Mouse (Mus musculus) embryonic fibroblast, embryonic 13.5 days (primary cell): Measurements from ENCODE around the gene Wnt3a. TPM values are rescaled to one million over a fixed set of nuclear protein-coding genes. Genes with fewer than 3 reads are reported as not detected.
"Not testable (repeated sequence)": the region's sequence is repeated elsewhere in the genome, so short reads cannot be mapped to it uniquely, and the experiment has no call there.

Source experiments
- H3K27ac ChIP-seq: 2 replicates; pipeline ENCODE4 v1.5.1; 2012; ENCODE audit warnings: low read length, control low read depth, inconsistent platforms; ENCODE audit not compliant: insufficient read depth
- H3K4me1 ChIP-seq: 2 replicates; pipeline ENCODE4 v1.6.1; 2011; ENCODE audit warnings: low read length; ENCODE audit not compliant: control insufficient read depth, insufficient read depth
- H3K4me3 ChIP-seq: 2 replicates; pipeline ENCODE4 v1.5.1; 2011; ENCODE audit warnings: mild to moderate bottlenecking, control low read depth, low read length; ENCODE audit not compliant: insufficient read depth
- CTCF ChIP-seq: IDR thresholded peaks from 2 replicates; pipeline ENCODE4 v1.5.1; 2011; ENCODE audit warnings: mild to moderate bottlenecking, control low read depth, low read length, moderate library complexity, borderline replicate concordance; ENCODE audit not compliant: insufficient read depth
- POLR2A ChIP-seq: IDR thresholded peaks from 2 replicates; pipeline ENCODE4 v1.6.1; 2011; ENCODE audit warnings: low read depth, mild to moderate bottlenecking, control low read depth, low read length, moderate library complexity
- polyA plus RNA-seq: library from polyadenylated mRNA; stranded (reverse); fragments of >200 nt; gene quantifications from 2 replicates; pipeline ENCODE4 v1.2.4, GENCODE M21; 2011; ENCODE audit warnings: low read depth; ENCODE audit not compliant: missing spikeins, insufficient read length

Wnt3a gene
- polyA plus RNA-seq, 1 experiment = not detected

DNA sequence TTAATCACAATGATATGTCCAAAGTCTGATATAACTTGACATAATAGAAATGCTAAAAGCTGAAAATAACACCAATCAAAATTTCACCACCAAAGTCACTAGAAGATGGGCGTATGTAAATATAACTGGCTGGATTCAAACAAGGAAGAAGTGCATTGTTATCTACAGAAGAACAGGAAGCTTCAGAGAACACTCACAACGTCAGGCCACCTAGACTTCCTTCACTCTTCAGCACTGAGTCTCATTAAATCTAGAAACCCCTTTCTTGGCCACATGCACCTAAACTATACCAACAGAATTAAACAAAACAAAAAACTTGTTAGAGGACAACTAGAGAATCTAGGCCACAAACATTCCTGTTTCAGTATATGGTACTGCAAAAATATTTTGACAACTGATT lies 66.1 kb downstream of the Wnt3a start:
- Histone ChIP-seq H3K27ac (no peak overlapping the region), H3K4me1 (peaks cover 14% of the 10 kb centered on the region), H3K4me3 (no peak overlapping the region)
- TF ChIP-seq POLR2A = no peak
- no peak for TF ChIP-seq CTCF

DNA sequence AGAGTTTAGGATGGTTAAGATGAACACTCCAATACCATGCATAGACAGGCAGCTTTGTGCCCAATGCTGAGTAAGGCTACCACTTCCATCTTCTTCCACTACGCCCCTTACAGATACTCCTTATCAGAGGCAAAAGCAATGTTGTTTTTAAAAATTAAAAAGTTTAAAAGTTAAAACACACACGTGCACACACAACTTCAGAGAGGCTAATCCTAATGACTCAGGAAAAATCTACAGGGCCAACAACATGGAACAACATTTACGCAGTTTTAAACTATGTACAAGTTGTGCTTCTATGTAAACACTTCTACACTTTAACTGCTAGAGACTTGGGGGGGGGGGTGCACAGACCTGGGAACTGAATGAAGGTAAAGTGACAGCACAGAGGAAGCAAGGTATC lies 66.5 kb downstream of the Wnt3a start:
- Histone ChIP-seq H3K4me3 (no peak overlapping the region), H3K27ac (no peak overlapping the region), H3K4me1 (peaks cover 14% of the 10 kb centered on the region)
- no peak for TF ChIP-seq POLR2A
- no peak for TF ChIP-seq CTCF

DNA sequence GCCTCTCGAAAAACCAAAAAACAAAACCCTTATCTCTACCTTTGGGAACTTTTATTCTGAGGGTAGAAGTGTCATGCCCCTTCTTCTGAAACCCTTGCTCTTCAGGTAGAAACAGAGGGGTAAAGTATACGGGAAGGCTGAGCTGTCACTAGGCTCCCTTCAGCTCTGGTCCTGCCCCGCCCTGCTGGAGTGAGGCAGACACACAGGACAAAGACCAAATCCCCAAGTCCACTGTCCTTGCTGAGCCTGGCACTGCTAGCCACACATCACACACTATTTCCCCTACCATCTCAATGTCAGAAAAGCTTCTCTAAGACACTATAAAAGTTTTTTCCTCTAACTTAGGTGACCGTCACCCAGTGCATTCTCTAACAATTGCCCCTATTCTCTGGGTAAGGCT lies 68.2 kb downstream of the Wnt3a start:
- Histone ChIP-seq H3K27ac (no peak overlapping the region), H3K4me3 (no peak overlapping the region), H3K4me1 (peaks cover 14% of the 10 kb centered on the region)
- no peak for TF ChIP-seq POLR2A
- no peak for TF ChIP-seq CTCF

DNA sequence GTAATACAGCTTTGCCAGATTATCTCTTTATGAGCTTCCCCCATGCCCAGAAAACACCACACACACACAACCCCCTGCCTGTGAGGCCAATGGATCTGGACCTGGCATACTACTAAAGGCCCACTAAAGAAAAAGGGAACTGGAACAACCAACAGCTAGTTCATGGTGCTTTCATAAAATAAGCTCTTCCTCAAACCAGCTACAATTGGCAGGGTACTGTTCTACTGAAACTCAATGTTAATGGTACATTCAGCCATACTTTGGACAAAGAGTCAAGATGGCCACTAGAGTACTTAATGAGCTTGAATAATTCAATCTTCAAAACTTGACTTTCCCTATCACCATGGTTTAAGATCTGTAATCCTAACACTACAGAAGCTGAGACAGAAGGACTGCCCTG lies 68.9 kb downstream of the Wnt3a start:
- TF ChIP-seq CTCF = no peak
- no peak for TF ChIP-seq POLR2A
- H3K4me3 ChIP-seq = no peak overlapping the region
- no peak overlapping the region for H3K27ac ChIP-seq
- peaks cover 17% of the 10 kb centered on the region for H3K4me1 ChIP-seq

DNA sequence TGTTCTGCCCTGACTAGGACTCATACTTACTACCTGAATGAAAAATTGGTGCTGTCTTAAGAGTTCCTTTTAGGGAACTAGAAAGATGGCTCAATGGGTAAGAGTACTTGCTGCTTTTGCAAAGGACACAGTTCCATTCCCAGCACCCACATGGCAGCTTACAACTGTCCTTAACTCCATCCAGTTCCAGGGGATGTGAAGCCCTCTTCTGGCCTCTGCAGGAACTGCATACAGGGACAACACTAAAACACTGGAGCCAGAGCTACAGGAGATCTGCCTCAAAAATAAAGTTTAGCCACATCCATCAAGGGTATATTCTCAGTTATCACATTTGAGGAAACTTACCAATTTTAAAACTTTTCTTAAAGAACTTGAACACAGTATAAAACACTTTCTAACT lies 71.5 kb downstream of the Wnt3a start:
- Histone ChIP-seq H3K4me3 (no peak overlapping the region), H3K4me1 (peaks cover 12% of the 10 kb centered on the region), H3K27ac (no peak overlapping the region)
- TF ChIP-seq CTCF (no peak), POLR2A (no peak)

DNA sequence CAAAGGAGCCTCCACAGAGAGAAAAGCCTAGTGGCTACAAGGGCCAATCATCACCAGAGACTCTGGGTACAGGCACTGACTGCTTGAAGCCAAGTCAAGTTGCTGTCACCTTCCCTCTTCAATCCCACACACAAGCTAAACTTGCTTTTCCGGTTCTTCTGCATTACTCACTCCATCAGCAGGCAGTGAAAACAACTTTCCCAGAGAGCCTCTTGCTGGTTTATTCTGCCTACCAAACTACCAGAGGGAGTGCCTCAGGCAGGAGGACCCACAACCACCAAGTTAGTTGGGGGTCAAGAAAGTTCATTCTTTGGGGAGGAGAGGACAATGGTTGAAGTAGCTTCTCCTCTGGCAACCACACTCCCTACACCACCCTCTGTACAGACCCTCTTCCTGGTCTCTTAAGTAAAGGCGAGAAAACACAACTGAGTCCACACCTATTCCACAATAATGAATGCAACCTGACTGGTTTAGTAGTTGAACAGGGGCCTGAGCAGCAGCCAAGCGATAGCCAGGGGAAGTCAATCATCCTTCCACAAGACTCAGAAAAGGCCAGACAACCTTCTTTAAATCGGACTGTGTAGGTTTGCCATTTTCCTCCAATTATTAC lies 72.1 kb downstream of the Wnt3a start:
- no peak for TF ChIP-seq CTCF
- no peak for TF ChIP-seq POLR2A
- no peak overlapping the region for H3K4me3 ChIP-seq
- H3K27ac ChIP-seq = no peak overlapping the region
- H3K4me1 ChIP-seq = peaks cover 10% of the 10 kb centered on the region

DNA sequence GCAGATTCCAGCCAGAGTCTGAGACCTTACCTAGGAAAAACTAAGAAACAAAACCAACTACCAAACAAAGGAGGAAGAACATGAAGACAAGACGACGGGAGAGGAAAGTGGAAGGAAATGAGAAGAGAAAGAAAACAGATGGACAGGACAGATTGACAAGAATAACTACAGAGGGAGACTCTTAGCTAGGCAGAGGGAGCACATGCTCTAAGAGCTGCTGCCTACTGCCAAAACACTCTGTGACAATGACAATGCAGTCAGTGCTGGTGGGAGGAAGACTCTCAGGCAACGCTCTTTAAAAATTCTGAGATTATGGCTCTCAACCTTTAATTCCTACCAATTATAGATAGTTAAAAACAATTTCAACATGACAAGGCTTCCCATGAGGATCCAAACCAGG lies 73.6 kb downstream of the Wnt3a start:
- TF ChIP-seq CTCF (no peak), POLR2A (no peak)
- no peak overlapping the region for H3K4me3 ChIP-seq
- no peak overlapping the region for H3K27ac ChIP-seq
- peaks cover 7% of the 10 kb centered on the region for H3K4me1 ChIP-seq

DNA sequence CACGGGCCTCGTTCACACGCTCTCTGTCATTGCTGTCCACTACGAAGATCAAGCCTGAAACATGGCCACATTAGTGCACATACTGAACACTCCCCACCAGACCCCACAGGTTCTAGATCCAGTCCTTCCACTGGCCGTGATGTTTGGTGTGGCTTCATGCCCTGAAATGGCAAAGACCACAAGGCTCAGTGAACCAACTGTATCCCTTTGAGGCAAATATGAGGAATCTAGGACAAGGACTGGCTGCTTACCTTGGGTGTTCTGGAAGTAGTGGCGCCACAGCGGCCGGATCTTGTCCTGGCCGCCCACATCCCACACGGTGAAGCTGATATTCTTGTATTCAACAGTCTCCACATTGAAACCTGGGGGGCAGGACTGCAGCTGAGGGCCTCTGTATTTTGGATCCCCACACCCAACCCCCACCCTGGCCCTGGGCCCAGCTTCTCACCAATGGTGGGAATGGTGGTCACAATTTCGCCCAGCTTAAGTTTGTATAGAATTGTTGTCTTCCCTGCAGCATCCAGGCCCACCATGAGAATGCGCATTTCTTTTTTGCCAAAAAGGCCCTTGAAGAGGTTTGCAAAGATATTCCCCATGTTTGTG lies 77.6 kb downstream of the Wnt3a start:
- Histone ChIP-seq H3K27ac (no peak overlapping the region), H3K4me3 (no peak overlapping the region), H3K4me1 (peaks cover 3% of the 10 kb centered on the region; the same call in 1 of the 2 replicates)
- TF ChIP-seq POLR2A = no peak
- TF ChIP-seq CTCF = no peak

DNA sequence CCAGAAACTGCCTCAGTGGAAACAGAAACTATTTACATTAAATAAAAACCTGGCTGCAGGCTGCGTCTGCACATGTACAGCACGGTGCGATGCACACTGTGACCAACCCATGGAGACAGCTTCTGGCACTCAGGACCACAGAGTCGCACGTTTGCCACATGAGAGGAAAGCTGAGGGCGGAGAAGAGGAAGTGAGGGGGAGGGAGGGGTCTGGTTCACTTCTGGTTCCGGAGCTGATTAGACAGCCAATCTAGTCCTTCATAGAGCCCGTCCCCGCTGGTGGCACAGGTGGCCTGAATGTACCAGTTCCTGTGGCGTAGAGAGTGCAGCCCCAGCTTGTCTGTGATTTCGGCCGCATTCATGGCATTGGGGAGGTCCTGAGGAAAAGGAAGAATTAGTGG lies 78.2 kb downstream of the Wnt3a start:
- H3K27ac ChIP-seq, H3K4me3 ChIP-seq, H3K4me1 ChIP-seq: not testable (repeated sequence)

DNA sequence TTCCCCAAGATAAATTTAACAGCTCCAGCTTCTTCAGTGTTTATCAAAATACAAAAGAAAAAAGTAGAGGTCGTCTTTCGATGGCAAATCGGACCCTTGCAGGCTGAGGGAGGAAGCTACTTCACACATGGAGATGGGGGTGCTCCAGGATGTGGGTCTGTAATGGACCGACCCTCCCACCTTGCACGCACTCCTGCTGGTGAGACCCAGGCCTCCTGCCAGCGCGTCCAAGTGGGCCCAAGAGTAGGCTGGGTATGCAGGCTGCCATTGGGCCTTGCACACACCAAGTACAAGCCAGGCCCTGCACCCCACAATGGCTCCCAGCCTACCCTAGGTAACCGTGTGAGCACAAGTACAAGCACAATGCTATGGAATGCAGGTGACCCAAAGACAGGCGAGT lies 79.0 kb downstream of the Wnt3a start:
- H3K4me3 ChIP-seq, H3K27ac ChIP-seq, H3K4me1 ChIP-seq: not testable (repeated sequence)

DNA sequence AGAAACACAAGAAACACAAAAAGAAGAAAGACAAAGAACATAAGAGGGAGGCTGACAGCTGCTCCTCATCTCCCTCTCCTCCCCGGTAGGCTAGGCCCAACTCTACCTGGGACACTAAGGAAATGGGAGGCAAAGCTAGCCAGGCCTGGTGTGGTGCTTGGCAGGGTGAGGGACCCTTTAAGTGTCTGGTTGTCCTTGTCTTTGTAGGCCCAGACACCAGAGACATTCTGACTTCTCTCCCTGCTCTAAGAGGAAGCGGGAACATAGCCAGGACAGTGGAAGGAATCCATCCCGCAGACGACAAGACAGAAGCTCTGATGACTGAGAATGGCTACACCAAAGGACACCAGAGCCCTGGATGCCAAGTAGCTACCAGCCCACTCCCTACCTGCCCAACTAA lies 80.5 kb downstream of the Wnt3a start:
- Histone ChIP-seq H3K27ac (no peak overlapping the region), H3K4me3 (no peak overlapping the region), H3K4me1 (no peaks in the 10 kb centered on the region)
- TF ChIP-seq POLR2A (no peak), CTCF (no peak)
